Mouse (Mus musculus) lung, postnatal 0 days (tissue): ENCODE measurements around the gene Stmn3.

Experiments used
- CTCF ChIP-seq: IDR thresholded peaks from 2 replicates; pipeline ENCODE4 v1.5.1; 2016; ENCODE audit warnings: antibody characterized with exemption, mild to moderate bottlenecking
- EP300 ChIP-seq: IDR thresholded peaks from 2 replicates; pipeline ENCODE4 v1.6.1; 2016; ENCODE audit warnings: antibody characterized with exemption, mild to moderate bottlenecking, control low read depth

DNA sequence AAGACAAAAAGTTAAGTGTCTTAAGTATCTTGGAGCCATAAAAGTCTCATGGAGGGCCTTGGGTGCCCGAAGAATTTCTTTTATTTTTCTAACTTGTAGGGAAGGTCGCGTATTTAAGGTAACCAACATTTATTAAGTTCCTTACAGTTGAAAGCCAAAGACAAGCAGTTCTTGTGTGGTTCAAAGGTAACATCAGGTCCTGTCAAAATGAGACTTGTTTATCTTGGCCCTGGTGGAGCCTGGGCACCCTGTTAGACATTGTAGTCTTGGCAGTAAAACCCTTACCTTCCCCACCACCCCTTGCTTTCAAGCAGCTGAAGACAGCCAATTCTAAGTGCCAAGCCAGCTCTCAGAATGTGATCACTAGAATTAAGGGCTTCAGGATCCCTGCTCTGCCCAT, 25.6 kb downstream of the Stmn3 start:
- TF ChIP-seq CTCF (no peak), EP300 (no peak)
